Mouse (Mus musculus): Measurements from ENCODE around the gene Wdr83os.
"Not testable (repeated sequence)": the region's sequence is repeated elsewhere in the genome, so short reads cannot be mapped to it uniquely, and the experiment has no call there.

Gene Wdr83os

GRCm38 (mm10) chr8:85072364-85072929 lies 8.1 kb upstream of the Wdr83os start:
- no peak for DNase-seq (ENCODE audit: low spot score)

DNA sequence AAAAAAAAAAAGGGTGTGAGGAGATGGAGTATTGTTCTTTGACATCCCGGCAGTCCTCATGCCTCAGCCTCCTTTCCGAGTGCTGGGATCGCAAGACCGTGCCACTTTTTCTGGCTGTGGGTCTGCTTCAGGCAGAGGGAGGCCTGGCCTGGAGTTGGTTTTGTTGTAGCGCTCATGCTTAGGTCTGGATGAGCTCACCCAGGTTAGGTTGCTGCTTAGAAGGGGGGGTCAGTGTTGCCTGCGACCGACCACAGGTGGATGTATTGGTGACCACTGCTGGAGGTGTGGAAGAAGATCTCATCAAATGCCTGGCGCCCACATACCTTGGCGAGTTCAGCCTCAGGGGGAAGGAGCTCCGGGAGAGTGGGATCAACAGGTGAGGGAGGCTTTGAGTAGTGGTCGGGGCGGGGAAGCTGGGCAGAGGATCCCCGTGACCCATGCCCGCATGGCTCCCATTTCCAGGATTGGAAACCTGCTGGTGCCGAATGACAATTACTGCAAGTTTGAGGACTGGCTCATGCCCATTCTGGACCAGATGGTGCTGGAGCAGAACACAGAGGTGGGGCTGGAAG lies 7.4 kb upstream of the Wdr83os start:
- no peak for DNase-seq (ENCODE audit: low spot score)

- DNase-seq (ENCODE audit: low spot score) = no peak
Observed at GRCm38 (mm10) chr8:85074167-85074566, 6.4 kb upstream of the Wdr83os start.

DNA sequence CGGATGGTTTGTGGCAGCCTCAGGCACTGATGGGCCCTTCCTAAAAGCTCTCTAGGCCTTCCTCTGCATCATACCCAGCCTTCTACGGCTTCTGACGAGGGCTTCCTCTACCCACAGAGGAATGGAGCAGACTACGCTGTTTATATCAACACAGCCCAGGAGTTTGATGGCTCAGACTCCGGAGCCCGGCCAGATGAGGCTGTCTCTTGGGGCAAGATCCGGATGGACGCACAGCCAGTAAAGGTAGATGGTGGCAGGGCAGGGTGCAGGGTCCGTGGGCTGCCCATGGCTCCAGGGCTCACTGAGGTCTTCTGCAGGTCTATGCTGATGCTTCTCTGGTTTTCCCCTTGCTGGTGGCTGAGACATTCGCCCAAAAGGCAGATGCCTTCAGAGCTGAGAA lies 5.9 kb upstream of the Wdr83os start:
- no peak for DNase-seq (ENCODE audit: low spot score)

DNA sequence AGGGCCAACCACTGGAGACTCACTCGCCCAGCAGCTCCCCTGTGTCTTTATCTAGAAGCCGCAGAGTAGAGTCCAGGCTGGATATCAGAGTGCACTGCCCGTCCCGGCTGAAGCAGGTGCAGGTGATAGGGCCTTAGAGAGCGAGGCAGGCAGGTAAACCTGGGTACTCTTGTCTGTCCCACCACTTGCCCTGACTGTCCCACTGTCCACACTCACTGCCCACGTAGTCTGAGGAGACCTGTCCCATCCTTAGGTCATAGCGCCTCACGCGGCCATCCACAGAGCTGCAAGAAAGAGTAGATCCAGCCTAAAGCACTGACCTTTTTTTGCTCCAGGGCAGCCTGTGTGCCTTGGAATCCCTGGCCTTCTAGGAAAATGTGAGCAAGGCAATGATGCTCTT lies 4.5 kb upstream of the Wdr83os start:
- DNase-seq (ENCODE audit: low spot score) = no peak

- no peak for DNase-seq (ENCODE audit: low spot score)
Observed at GRCm38 (mm10) chr8:85076993-85077392, 3.5 kb upstream of the Wdr83os start.

- no peak for DNase-seq (ENCODE audit: low spot score)
Observed at GRCm38 (mm10) chr8:85080214-85080531, 367 bp upstream of the Wdr83os start.

DNA sequence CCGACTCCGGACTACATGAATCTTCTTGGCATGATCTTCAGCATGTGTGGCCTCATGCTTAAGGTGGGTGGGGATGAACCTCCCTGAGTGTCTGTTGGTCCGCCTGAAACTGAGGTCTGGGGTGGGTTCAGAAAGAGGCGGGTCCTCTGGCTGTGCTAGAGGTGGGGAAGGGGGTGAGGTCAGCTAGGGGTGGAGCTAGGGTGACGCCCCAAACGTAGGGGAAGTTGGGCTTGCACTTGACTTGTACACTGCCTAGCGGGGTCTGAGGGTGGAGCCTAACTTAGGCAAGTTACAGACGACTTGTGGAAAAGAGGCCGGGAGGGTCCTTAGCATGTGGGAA lies 646 bp downstream of the Wdr83os start, which contains the start of gene Wdr83:
TSS of gene Wdr83 (minus strand) at position 91 of the 340 bp plus-strand sequence.
- DNase-seq (ENCODE audit: low spot score) = no peak

DNA sequence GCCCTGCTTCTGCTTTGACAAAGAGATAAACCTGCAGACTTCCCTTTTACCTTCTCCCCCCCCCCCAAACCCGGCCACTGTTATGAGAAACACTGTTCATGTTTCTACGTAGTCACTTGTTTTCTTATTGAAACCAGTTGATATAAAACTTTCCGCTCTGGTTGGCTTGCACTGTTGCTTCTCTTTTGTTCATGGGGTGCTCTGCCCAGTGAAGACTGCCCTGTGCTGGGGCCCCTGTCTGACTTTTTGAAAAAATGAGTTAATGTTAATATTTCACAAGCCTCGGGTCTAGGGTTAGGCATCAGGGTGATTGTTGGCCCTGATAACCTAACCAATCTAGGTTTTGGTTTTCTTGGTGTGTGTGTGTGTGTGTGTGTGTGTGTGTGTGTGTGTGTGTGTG lies 1.6 kb downstream of the Wdr83os start:
- not testable (repeated sequence) for DNase-seq (ENCODE audit: low spot score)

DNA sequence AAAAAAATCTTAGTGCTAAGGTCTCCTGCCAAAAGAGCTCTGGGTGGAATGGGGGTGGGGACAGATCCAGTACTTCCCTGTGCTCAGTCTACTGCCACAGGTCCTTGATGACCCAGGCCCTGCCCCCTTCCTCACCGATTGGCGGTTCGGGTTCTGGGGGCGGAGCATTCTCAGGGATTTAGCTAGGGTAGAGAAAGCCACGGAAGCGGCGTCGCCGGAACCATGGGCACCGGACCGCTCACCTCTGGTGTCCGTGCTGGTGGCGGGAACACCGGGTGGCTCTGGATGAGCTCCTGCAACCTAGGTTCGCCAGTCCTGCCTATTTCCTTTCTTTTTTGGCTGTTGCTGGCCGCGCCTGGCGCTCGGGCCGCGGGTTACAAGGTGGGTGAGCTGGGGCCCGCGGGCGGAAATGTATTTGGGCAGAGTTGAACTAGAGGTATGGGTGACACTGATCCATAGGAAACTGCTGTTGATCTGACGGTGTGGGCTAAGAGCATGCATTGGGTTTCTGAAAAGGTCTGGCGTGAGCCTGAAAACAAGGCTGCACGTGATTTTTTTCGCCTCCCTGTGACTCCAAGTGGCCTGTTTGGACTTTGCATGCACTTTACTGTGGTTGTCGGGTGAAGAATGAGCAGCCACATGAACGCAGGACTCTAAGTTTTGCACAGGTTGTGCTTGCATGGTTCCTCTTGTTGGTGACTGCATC lies 2.7 kb downstream of the Wdr83os start, which contains the start of gene Man2b1:
TSS of gene Man2b1 (plus strand) at position 163 of the 706 bp plus-strand sequence.
- DNase-seq (ENCODE audit: low spot score) = peak; percentile 72

- DNase-seq (ENCODE audit: low spot score) = no peak
Observed at GRCm38 (mm10) chr8:85084633-85085032, 4.1 kb downstream of the Wdr83os start.

- DNase-seq (ENCODE audit: low spot score) = no peak
Observed at GRCm38 (mm10) chr8:85086238-85086637, 5.7 kb downstream of the Wdr83os start.

- no peak for DNase-seq (ENCODE audit: low spot score)
Observed at GRCm38 (mm10) chr8:85088771-85089170, 8.2 kb downstream of the Wdr83os start.

DNA sequence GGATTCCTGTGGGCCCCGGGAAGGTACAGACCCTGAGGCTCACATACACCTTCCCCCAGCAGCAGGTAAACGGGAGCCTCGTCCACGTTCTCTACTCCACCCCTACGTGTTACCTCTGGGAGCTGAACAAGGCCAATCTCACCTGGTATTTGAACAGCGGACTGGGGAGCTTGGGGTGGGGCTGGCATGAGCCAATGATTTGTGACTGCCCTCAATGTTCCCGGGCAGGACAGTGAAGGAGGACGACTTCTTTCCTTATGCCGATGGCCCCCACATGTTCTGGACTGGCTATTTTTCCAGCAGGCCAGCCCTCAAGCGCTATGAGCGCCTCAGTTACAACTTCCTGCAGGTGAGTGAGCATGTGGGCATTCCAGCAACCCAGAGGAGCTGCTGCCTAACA lies 10.3 kb downstream of the Wdr83os start:
- no peak for DNase-seq (ENCODE audit: low spot score)

DNA sequence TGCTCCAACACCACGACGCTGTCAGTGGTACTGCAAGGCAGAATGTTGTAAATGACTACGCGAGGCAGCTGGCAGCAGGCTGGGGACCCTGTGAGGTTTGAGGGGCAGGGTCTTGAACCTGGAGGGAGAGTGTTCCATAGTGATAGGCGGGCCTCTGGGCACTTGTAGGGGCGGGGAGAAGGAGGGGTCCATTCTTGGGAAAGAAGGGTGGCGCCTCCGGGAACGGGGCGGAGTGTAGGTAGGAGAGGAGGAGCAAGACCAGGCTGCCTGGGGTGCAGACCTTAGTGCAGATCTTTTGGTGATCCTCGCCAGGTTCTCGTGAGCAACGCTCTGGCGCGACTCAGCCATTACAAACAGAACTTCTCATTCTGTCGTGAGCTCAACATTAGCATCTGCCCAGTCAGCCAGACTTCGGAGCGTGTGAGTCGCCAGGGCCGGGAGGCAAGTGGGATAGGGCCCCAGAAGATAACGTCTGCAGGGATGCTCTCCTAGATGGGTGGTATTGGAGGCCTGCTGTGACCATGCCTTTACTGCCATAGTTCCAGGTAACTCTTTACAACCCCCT lies 11.1 kb downstream of the Wdr83os start:
- DNase-seq (ENCODE audit: low spot score) = no peak

GRCm38 (mm10) chr8:85095051-85095450 lies 14.5 kb downstream of the Wdr83os start:
- DNase-seq (ENCODE audit: low spot score) = no peak

- DNase-seq (ENCODE audit: low spot score) = no peak
Observed at GRCm38 (mm10) chr8:85095566-85095965, 15.0 kb downstream of the Wdr83os start.

GRCm38 (mm10) chr8:85096196-85096595 lies 15.7 kb downstream of the Wdr83os start:
- DNase-seq (ENCODE audit: low spot score) = no peak

DNA sequence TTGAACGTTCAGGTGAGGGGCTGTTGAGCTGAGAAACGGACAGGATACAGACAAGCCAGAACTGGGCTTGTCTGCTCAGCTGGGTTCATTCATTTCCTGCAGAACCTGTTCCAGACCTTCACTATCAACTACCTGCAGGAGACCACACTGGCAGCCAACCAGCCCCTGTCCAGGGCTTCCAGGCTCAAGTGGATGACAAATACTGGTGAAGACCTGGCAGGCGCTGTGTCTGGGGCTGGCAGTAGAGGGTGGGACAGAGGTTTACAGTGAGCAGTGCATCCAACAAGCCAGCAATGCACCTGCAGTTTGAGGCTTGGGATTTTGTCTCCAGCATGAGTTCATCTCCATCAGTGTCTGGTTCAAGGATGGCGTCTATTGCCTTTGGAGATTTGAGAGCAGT lies 16.3 kb downstream of the Wdr83os start:
- no peak for DNase-seq (ENCODE audit: low spot score)

DNA sequence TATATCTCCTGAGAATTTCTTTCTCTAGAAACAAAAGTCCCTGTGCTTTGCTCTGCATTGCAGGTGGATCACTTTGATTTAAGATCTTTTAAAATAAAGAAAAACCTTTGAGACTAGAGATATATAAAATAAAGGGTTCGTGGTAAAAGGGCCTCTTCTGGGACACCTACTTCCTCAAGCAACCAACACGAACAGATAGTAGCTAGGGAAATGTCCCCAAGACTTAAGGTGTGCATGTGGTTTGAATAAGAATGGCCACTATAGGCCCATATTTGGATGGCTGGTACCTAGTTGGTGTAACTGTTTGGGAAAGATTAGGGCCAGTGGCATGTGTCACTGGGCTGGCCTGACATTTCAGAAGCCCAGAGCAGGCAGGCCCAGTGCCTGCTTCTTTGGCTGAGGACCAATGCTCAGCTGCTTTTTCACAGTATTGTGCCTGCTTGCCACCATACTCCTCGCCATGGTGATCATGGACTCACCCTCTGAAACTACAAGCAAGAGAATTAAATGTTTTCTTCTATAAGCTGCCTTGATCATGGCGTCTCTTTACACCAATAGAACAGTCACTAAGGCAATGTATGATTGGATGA lies 19.6 kb downstream of the Wdr83os start:
- DNase-seq (ENCODE audit: low spot score) = no peak

DNA sequence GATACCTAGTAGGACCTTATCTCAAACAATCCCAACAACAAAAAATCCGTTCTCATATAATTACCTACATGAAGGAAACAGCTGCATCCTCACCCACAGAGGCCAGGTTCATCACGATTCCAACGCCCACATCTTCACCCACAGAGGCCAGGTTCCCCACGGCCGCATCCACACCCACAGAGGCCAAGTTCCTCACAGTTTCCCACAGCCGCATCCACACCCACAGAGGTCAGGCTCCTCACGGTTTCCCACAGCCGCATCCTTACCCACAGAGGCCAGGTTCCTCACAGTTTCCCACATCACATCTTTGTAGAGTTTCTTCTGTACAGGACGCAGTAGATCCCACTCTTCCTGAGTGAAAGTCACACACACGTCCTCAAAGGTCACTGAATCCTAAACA lies 32.7 kb downstream of the Wdr83os start:
- no peak for DNase-seq (ENCODE audit: low spot score)

- no peak for DNase-seq (ENCODE audit: low spot score)
Observed at GRCm38 (mm10) chr8:85115501-85115900, 35.0 kb downstream of the Wdr83os start.

GRCm38 (mm10) chr8:85116984-85117383 lies 36.4 kb downstream of the Wdr83os start:
- no peak for DNase-seq (ENCODE audit: low spot score)

All from ovary, postnatal 10 days (tissue).